Mouse (Mus musculus): ENCODE data around the gene Dnm2.

DNA sequence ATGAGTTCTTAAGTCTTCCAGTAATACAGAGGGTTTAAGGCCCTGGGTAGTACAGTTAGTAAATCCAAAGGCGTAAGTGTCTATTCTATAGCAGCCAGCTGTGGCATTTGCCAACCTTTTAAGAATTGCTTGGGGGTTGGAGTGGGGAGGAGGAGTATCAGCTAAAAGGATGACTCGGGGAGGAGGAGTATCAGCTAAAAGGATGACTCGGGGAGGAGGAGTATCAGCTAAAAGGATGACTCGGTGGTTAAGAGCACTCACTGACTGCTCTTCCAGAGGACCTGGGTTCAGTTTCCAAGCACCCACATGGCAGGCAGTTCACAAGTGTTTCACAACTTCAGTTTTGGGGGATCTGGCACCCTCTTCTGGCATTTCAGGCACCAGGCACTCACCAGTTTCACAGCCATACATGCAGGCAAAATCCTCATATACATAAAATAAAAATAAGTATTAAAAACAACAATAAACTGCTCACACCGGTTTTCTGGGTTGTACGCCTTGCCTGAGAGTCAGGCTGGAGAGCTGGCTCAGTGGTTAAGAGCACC, 130.6 kb downstream of the Dnm2 start:
- TF ChIP-seq POLR2A (IDR thresholded peaks at IDR 0.05; ENCODE audit: borderline replicate concordance, insufficient read depth, low read length) = no peak
- no peak for TF ChIP-seq CTCF (IDR thresholded peaks at IDR 0.05; ENCODE audit: borderline replicate concordance, insufficient read depth, low read depth, low read length)
